Mouse (Mus musculus): Measurements from ENCODE around the gene Slc7a1. TPM values are rescaled to one million over a fixed set of nuclear protein-coding genes. Genes with fewer than 3 reads are reported as not detected.

Slc7a1 gene
- total and polyA plus RNA-seq, 2 experiments from 2014 or later, result 13.2 to 31.0 TPM

DNA sequence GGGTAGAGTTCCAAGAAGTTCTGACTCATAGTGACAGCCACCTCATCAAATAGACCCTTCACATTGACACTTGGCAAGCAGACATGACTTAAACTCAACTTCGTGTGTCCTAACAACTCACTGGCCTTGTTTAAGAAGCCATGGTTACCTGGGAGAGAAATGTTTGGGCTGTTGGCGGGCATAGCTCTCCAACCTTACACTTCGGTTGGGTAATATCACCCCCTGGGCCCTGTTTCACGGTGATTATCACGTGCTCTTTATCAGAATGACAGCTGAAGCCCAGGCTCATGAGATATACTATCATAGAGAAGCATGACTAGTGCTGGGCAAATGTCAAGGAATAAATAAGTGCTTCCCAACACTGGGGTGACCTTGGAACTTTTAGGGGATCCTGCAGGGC is 119.4 kb downstream of the Slc7a1 start:
- H3K27ac ChIP-seq (ENCODE audit: low read depth), result peak overlapping the region; percentile 47
- no peaks in the 10 kb centered on the region for H3K9me3 ChIP-seq (replicated peaks; ENCODE audit: control insufficient read depth, low read length)
- H3K4me3 ChIP-seq (ENCODE audit: low read depth, low read length), result no peak overlapping the region
- no peaks in the 10 kb centered on the region for H3K27me3 ChIP-seq (ENCODE audit: control insufficient read depth, insufficient read depth, low read length)
- no peak overlapping the region for H3K9ac ChIP-seq (replicated peaks; ENCODE audit: low read depth, low read length)
- no peak overlapping the region for H3K4me2 ChIP-seq (ENCODE audit: low read depth, low read length)
- 20% methylated on average over 5 of the region's 5 CpGs for WGBS
- H3K36me3 ChIP-seq (replicated peaks; ENCODE audit: control insufficient read depth, insufficient read depth, low read length), result peaks cover 32% of the 10 kb centered on the region
- H3K4me1 ChIP-seq (ENCODE audit: control insufficient read depth, insufficient read depth), result peaks cover 6% of the 10 kb centered on the region; the same call in 1 of the 2 replicates
- TF ChIP-seq CTCF (IDR thresholded peaks at IDR 0.05; ENCODE audit: low read depth), result no peak
- TF ChIP-seq EP300 (IDR thresholded peaks at IDR 0.05; ENCODE audit: low read depth), result no peak
- peak; percentile 55 for ATAC-seq (ENCODE audit: insufficient read depth, low read depth)
- DNase-seq (ENCODE audit: low spot score), result no peak

DNA sequence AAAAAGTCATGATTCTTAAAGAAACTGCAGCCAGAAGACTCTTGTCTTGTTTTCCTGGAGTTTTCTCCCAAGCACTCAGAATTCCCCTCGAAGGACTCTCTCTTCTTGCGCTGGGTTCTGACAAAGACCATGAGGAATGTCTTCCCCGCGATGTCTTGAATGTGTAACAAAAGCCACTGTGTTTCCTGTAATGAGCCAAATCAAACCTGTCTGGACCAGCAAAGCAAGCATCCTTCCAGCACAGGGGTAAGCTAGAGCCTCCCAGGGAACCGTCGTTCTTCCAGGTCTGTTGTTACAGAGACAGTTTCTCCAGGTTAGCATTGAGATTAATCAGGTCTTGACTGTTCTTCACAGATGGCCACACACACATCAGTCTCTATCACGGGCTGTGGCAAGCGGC is 121.5 kb downstream of the Slc7a1 start:
- no peak for DNase-seq (ENCODE audit: low spot score)
- Histone ChIP-seq H3K9ac (replicated peaks; ENCODE audit: low read depth, low read length) (no peak overlapping the region), H3K27me3 (ENCODE audit: control insufficient read depth, insufficient read depth, low read length) (no peaks in the 10 kb centered on the region), H3K4me1 (ENCODE audit: control insufficient read depth, insufficient read depth) (peaks cover 6% of the 10 kb centered on the region; the same call in 1 of the 2 replicates), H3K9me3 (replicated peaks; ENCODE audit: control insufficient read depth, low read length) (no peaks in the 10 kb centered on the region), H3K36me3 (replicated peaks; ENCODE audit: control insufficient read depth, insufficient read depth, low read length) (peaks cover 29% of the 10 kb centered on the region), H3K4me3 (ENCODE audit: low read depth, low read length) (no peak overlapping the region), H3K27ac (ENCODE audit: low read depth) (no peak overlapping the region), H3K4me2 (ENCODE audit: low read depth, low read length) (no peak overlapping the region)
- WGBS, result 79% methylated on average over 8 of the region's 8 CpGs
- no peak for ATAC-seq (ENCODE audit: insufficient read depth, low read depth)
- TF ChIP-seq CTCF (IDR thresholded peaks at IDR 0.05; ENCODE audit: low read depth), result no peak
- no peak for TF ChIP-seq EP300 (IDR thresholded peaks at IDR 0.05; ENCODE audit: low read depth)

Other genes starting within 250 kb of the Slc7a1 start
- 105 and 116 TPM in 2 replicates for gene Ubl3, start 152.9 kb upstream of the Slc7a1 start, total RNA-seq (2014; rRNA removed; ENCODE audit: low replicate concordance)
- 76.8 and 76.9 TPM in 2 replicates for gene Ubl3, start 152.9 kb upstream of the Slc7a1 start, polyA plus RNA-seq (2015; fragmentation: Nextera tagmentation; extraction: Ambion mirVana)